Mouse (Mus musculus) embryo, embryonic 10 days (tissue): ENCODE measurements around the gene Entpd4b.
"Not testable (repeated sequence)": the region's sequence is repeated elsewhere in the genome, so short reads cannot be mapped to it uniquely, and the experiment has no call there.

Source experiments
- DNase-seq: peaks from one replicate; pipeline ENCODE4 v3.0.0-alpha.2; 2015; ENCODE audit warnings: low spot score

The Entpd4b gene

GRCm38 (mm10) chr14:69555110-69555831 is at the start of gene Entpd4b:
TSS of gene Entpd4b (plus strand) at chr14:69555424.
- not testable (repeated sequence) for DNase-seq

DNA sequence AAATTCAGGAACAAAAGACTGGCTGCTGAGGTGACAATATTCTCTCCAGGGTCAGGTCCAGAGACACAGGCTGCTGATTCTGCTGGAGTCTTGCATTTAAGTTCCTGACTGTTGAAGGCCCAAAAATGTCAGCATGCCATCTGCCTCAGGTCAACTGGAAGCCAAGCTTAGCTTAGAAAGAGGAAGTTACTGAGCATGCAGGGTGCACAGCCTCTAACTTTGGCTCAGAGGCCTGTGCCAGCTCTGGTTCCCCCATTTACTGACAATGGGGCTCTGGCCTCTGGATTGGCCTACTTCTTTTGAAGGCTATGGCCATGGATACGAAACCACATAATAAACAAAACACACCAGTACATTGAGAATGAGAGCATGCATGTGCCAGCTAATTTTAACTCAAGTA is 48.2 kb upstream of the Entpd4b start:
- not testable (repeated sequence) for DNase-seq

DNA sequence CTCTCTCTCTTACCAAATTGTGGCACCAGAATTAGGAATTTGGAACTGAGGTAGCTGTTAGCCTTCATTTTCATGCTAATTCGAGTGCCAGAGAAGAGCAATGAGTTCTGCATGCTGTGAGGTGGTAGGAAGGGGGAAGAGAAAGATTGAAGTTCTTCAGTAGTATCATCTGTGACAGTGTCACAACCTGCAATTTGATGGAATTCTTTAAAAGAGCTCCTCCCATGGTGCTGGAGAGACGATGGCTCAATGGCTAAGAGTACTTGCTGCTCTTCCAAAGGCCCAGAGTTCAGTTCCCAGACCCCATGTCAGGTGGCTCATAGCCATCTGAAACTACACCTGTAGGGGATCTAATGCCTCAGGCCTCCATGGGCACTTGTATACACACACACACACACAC is 42.8 kb upstream of the Entpd4b start, which contains the start of gene Gm27179:
TSS of gene Gm27179 (minus strand) at position 101 of the 400 bp plus-strand sequence.
- DNase-seq = not testable (repeated sequence)

DNA sequence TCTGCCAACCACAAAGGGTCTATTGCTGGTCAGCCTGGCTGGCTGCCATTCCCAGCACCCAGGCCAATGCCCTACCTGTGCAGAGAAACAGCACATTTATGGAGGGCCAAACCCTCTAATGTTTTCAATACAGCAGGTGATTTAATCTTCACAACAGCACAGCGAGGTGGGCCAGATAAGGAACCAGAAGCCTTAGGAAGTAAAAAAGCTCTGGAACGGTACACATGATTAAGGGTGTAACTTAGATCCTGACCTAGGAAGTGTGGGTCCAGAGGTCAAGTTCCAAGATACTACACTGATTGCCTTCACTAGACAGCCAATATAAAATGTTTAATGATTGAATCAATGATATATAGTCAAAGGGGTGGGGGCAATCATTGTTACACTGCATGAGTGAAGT is 34.4 kb upstream of the Entpd4b start:
- not testable (repeated sequence) for DNase-seq

DNA sequence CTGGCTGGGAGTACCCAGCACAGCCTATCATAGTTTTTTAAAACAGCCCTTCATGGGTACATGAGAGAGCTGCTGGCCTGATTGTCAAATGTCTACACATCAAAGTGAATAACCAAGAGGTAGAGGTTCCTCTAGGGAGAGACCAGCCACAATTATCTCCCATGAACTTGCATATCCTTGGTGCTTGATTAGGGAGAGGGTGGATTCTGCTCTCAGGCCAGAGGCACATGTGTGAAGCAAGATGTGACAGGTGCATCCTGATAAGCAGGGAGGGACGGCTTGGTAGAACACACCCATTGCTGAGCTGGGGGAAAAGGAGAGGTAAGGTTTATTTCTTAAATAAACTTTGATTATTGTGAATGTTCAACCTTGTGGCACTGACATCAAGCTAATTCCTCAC is 32.2 kb upstream of the Entpd4b start:
- not testable (repeated sequence) for DNase-seq

GRCm38 (mm10) chr14:69526202-69526601 is 29.0 kb upstream of the Entpd4b start:
- DNase-seq = not testable (repeated sequence)

DNA sequence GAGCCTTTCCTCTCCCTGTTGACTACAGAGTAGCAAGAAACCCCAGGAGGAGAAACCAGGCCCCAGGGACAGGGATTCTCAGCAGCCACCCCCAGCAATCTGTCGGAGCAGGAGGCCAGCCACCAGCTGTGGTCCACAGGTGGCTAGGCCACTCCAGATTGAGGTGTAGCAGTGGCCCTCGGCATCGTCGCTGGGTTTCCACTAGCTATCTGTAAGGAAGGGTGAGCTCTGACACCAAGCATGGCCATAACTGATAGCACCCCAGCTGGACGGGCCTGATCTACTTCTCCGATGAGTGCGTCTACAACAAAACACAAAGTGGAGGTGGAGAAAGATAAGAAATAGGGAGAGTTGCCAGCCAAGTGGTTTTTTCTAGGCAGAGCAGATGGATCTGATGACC is 18.7 kb upstream of the Entpd4b start:
- not testable (repeated sequence) for DNase-seq

DNA sequence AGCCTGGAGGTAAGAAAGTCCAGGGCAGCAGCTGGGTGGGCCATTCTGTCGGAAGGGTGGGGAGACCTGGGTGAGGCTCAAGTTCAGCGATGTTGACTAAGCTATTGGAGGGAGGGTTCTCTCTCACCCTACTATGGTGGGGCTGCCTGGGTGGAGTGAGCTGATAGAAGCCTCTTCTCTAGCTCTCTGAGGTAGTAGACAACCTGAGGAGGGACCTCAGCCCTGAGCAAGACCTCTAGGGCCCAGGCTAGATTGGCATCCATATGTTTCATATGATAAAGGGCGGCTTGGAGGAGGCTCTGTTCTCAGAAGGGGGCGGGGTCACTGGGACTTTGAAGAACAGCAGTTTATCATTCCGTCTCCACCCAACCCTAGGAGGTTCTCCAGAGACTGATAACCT is 15.1 kb upstream of the Entpd4b start:
- DNase-seq = not testable (repeated sequence)

DNA sequence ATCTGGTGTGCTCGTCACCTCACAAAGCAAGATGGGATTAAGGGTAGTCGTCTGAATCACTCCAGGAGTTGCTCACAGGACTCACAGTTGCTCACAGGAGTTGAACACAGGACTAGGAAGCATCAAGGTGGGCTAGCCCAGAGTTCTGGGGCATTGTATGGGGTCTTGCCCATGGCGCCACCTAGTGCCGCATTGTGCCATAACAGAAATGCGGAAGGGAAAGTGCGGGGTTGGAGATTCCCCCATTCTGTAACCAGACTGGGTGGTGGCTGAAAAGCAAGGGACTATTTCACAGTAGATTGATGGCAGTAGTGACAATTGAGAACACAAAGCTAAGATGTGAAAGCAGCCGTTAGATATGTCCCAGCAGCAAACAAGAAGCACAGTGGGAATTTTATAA is 12.5 kb upstream of the Entpd4b start:
- DNase-seq = not testable (repeated sequence)

DNA sequence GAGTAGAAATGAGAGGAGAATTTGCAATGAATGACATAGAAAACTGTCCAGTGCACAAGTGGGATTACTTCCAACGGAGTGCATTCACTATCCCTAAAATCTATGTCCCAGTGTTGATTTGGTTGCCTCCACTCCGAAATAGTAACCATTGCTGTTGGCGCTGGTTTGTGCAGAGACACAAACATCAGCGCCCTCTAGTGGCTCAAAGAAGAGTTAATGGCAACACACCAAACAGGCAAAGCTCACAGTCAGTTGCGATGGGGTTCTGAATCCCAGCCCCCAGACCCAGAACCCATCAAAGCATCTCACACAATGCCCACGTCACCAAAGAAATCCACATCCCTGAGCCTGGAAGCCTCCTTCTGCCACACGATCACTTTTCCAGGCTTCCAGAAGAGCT is 11.2 kb upstream of the Entpd4b start:
- not testable (repeated sequence) for DNase-seq

GRCm38 (mm10) chr14:69545052-69545451 is 10.2 kb upstream of the Entpd4b start:
- DNase-seq = not testable (repeated sequence)

DNA sequence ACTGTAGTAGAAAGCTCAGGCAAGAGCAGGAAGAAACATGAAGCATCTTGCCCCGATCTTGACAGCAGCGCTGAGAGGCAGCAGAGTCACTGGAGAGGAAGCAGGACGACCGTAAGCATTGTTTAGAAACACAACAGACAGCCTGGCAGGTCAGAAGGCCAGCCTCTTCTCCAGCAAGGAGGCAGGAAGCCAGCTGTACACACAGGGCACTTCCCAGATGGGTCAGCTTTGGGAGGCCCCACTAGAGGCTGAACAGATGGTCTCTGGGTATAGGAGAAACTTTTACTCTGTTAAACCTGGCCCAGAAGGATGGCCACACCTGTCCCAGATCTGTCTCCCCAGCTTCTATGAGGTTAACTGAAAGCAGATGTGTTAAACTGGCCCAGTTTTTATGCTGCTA is 7.9 kb upstream of the Entpd4b start:
- DNase-seq = not testable (repeated sequence)

GRCm38 (mm10) chr14:69556820-69557219 is 1.6 kb downstream of the Entpd4b start:
- not testable (repeated sequence) for DNase-seq

DNA sequence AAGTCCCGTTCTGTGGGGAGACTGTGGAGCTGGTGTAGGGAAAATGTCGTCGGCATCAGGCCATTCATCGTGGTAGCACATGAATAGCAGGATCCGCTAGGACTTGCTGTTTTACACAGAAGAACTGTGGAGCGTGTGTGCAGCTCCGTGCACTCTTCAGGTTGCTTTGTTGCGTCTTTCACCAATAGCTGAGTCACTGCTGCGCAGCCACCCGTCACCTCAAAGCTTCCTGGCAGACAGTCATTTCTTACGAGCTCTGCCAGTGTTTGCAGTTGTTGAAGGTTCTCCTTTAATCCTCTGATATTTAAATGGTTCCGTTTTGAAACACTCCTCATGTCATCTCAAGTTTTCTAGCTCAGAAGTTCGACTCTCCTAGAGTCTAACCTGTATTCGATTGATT is 2.3 kb downstream of the Entpd4b start:
- DNase-seq = not testable (repeated sequence)
